Mouse (Mus musculus): Measurements from ENCODE around the gene Lcn5.
"Not testable (repeated sequence)": the region's sequence is repeated elsewhere in the genome, so short reads cannot be mapped to it uniquely, and the experiment has no call there.

The Lcn5 gene

DNA sequence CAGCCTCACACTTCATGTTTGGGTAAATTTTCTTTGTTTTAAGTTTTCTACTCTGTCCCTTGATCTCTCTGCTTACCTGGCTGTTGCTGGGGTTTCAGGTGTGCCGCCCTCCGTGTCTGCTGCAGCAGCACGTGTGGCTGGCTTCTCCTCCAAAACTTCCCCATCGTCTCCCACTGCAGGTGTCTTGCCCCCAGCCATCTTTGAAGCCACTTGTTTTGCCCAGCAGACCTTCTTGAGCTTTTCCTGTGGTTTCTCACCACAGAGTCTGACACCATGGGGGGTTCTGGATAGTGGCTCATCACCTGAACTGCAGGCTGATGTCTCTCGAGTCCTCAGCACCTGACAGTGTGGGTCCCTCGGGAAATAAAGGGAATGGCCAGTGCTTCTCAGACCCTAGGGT lies 21.8 kb downstream of the Lcn5 start:
- DNase-seq (ENCODE audit: low spot score in 2 of 2), result no peak

DNA sequence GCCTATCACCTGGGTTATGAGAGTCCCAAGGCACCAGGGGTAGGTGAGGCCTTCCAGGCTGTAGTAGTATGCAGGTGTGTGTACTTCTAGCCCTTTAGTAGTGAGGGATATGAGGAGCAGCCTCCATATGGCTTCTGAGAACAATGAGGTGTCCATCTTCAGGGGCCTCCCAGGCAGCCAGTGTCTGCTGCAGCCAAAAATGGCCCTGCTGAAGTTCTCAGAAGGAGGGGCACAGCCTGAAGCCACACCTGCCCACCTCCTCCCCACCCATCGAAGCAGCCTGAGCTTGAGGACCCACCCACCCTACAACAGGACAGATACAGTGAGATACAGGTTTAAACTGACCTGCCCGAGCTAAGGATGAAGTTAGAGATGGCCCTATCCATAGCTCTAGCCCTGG lies 24.7 kb downstream of the Lcn5 start, which contains the start of gene Lcn10:
Gene Lcn10 (plus strand): TSS at position 301 of the 400 bp plus-strand sequence.
- DNase-seq (ENCODE audit: low spot score in 2 of 2), result no peak

DNA sequence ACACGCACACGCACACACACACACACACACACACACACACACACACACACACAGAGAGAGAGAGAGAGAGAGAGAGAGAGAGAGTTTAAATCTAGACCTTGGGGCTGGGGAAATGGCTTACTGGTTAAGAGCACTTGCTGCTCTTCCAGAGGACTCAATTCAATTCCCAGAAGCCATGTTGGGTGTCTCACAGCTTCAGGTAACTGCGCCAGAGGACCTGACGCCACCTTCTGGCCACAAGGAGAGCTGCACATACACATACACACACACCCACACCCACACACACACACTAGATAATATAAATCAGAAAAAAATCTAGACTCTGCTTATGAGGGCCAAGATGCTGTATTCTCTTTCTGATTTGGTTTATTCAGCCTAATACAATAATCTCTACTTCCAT lies 29.2 kb downstream of the Lcn5 start:
- DNase-seq (ENCODE audit: low spot score in 2 of 2), result no peak

DNA sequence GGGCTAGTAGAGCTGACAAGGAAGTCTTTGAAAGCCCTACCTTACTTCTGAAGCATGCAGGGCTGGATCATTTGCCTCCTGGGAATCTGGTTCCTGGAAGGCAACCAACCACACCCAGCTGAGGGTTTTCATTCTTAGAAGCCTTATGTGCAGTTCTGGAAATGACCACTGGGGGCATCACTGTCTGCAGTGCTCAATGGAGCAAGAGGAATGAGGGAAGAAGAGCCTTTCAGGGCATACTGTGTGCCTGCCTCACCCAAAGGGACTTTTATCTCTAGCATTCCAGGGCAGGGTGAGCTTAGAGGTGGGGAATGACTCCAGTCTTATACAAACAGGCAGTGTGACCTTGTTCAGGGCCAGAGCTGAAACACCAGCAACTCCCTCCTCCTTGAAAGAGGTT lies 36.9 kb downstream of the Lcn5 start:
- DNase-seq (ENCODE audit: low spot score in 2 of 2), result peak; percentile 20 to 57

DNA sequence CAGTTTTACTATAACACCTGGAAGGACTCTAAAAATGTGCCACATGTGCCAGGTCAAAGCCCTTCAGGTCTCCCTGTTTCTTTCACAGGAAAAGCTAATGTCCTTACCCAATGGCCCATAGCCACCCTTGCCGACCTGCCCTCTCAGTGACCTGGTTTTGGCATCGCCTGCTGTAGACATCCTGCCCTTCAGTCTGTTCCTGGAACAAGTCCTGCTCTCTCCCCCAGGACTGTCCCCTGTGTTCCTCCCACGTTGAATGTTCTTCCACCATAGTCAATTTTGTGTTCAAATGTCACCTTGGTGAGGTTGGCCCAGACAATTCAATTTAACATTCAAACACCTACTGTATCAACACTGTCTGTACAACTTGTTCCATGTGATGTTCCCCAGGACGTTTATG lies 39.2 kb downstream of the Lcn5 start:
- no peak for DNase-seq (ENCODE audit: low spot score in 2 of 2)

DNA sequence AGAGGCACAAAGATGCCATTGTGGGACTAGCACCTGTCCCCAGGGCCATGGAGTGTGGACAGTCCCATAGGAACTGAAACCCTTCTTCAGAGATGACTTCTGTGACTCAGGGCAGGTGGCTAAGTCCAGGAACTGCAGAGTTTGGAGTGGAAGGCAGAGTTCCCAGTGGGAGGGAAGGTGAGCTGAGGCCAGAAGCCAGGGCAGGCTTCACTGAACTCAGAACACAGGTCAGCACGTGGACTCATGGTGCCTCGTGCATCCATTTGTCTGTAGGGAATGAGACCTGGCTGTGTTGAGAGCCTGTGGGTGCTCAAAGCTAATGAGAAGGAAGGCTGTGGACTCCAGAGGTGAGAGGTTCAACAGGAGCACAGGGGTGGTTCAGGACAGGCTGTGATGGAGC lies 40.9 kb downstream of the Lcn5 start:
- no peak for DNase-seq (ENCODE audit: low spot score in 2 of 2)

DNA sequence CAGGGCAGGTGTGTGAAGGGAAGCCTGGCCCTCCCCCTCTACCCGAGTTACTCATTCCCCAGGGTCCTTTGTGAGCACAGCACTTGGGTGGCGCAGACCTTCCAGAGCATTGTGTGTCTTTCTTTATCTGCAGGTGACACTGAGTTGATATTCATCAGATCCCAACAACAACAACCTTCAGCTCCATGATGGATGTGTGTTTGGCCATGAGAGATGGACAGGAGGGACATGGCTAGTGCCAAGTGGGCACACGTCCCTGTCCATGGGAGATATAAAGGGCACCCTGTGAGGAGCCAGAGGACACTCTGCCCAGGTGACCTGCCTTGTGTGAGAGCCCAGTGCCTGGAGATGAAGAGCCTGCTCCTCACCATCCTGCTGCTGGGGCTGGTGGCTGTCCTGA lies 42.0 kb downstream of the Lcn5 start, which contains the start of gene Obp2a:
Gene Obp2a (plus strand): TSS at position 301 of the 400 bp plus-strand sequence.
- not testable (repeated sequence) for DNase-seq (ENCODE audit: low spot score in 2 of 2)

DNA sequence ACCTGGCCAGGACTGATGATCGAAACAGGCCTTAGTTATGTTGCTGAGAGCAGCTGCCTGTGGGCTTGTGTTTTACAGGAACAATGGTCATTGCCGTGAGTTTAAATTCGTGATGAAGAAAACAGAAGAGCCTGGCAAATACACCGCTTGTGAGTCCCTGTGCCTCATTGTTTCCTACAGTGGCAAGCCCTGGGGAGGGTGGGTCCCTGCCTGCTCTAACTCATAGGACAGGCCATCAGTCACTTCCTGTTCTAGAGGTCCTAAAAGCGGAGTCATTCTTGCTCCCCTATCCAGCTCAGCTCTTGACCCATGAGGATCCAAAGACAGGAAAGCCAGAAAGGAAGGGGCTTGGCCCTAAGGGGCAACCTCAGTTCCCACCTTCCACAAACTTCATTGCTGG lies 43.2 kb downstream of the Lcn5 start:
- DNase-seq (ENCODE audit: low spot score in 2 of 2), result no peak

DNA sequence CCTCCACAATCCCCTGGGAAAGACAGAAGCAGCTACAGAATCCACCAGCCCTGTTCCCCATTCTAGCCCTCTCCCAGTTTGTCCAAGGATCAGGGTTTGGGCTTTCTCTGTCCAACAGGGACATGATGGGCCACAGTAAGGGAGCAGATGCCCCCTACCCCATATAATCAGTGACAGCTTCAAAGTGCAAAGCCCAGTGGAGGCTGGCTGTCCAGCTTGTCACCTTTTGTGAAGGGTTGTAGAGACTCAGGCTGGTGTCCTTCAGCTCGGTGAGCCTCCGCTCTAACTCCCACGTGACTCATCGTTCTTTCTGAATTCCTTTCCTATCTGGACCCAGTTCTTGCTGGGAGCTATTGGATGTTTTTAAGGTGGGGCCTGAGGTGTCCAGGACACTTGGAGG lies 46.0 kb downstream of the Lcn5 start:
- no peak for DNase-seq (ENCODE audit: low spot score in 2 of 2)

DNA sequence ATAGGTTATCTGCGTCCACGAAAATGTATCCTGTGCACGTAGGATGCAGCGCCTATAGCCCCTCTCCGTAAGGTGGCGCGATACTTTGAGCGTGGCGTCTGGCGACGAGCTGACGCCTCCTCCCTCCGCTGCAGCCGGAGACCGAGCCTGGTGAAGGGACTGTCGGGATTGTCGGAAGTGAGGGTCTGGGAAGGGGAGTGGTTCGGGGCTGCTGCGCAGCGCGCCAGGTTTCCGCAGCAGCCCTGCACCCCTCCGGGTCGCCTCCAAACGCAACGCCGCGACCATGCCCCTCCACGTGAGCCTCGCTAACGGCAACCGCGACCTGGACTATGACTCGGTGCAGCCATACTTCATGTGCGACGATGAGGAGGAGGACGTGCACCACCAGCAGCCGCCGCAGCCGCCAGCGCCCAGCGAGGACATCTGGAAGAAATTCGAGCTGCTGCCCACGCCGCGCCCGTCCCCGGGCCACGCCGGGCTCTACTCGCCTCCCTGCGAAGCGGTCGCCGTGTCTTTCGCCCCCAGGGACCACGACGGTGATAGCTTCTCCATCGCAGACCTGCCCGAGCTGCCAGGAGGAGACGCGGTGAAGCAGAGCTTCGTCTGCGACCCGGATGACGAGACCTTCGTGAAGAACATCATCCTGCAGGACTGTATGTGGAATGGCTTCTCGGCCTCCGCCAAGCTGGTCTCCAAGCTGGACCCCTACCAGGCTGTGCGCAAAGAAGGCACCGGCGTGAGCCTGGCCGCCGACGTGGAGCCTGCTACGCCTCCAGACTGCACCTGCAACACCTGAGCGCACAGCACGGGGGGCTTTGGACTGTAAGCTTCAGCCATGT lies 49.1 kb downstream of the Lcn5 start, which contains the start of gene Bmyc:
Gene Bmyc (plus strand): TSS at position 97 of the 839 bp plus-strand sequence.
- peak; percentile 68 to 74 for DNase-seq (ENCODE audit: low spot score in 2 of 2)

DNA sequence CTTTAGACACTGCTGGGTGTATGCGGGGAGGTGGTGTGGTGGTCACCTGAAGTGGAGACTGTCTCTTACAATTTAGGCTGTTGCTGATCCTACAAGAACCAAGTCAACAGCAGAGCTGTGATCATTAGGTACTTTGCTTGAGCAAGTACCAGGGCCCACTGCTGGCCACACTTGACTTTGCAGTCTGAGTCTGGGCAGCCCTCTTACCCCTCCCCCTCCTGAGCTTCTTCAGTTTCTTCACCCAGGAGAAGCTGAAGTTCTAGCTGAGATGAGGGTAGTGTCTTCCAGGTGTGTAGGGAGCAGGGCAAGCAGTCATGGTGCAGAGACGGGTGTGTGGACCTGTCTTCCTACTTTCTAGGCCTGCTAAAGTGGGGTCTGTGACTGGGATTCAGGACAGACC lies 50.4 kb downstream of the Lcn5 start:
- DNase-seq (ENCODE audit: low spot score in 2 of 2), result no peak

DNA sequence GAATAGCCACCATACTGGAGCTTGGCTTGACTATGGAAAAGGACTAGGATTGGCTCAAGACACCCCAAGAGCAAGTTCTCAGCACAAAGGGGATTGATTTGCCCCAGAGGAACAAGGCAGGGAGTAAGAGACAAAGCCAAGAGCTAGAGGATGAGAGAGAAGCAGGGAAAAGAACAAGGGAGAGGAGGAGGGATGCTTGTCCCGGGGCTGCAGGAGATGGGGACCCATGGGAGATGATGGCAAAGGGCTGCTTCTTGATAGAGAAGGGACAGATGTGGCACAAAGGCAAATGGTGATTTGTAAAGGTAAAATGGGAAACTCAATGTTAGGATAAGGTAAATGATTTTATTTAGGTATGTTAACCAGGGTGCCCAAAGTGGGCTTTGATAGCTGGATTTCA lies 51.3 kb downstream of the Lcn5 start:
- DNase-seq (ENCODE audit: low spot score in 2 of 2), result not testable (repeated sequence)

DNA sequence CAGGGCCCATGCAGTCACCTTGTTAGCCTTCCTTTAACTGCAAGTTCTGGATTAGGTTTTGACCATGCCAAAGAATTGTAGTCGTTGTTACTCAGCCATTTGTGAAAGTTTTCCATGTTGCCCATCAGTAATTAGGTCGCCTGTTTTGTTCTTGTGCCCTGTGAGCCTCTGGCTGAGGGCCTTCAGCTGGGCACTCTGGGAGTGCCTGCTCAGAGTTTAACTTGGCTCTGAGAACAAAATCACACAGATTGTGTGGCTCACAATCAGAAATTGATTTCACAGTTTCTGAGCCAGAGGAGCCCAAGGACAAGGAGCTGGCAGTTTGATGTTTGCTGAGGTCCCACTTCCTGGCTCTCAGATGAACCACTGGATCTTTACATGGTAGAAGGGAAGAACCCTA lies 52.0 kb downstream of the Lcn5 start:
- not testable (repeated sequence) for DNase-seq (ENCODE audit: low spot score in 2 of 2)

All from urinary bladder, adult 18-20 months (tissue).